Mouse (Mus musculus) forebrain, embryonic 13.5 days (tissue): ENCODE data around the gene Actn1. TPM values are rescaled to one million over a fixed set of nuclear protein-coding genes. Genes with fewer than 3 reads are reported as not detected.

ENCODE experiments used
- ATAC-seq: fragments of 200-750 bp; cut with Nextera tagmentation; 2 replicates; pipeline ENCODE4 v1.8.0; 2017
- H3K27ac ChIP-seq: fragments of 300-500 bp; sonication (generic); 2 replicates; pipeline ENCODE4 v1.5.1; 2015; ENCODE audit warnings: inconsistent platforms, mild to moderate bottlenecking, moderate library complexity
- H3K27me3 ChIP-seq: fragments of 300-500 bp; sonication (generic); 2 replicates; pipeline ENCODE4 v1.6.1; 2015; ENCODE audit warnings: mild to moderate bottlenecking, inconsistent platforms
- H3K36me3 ChIP-seq: fragments of 300-500 bp; sonication (generic); 2 replicates; pipeline ENCODE4 v1.6.1; 2015; ENCODE audit warnings: mild to moderate bottlenecking, inconsistent platforms; ENCODE audit not compliant: poor library complexity, severe bottlenecking
- H3K4me1 ChIP-seq: fragments of 300-500 bp; sonication (generic); 2 replicates; pipeline ENCODE4 v1.6.1; 2015; ENCODE audit warnings: inconsistent platforms
- H3K4me2 ChIP-seq: fragments of 300-500 bp; sonication (generic); 2 replicates; pipeline ENCODE4 v1.6.1; 2015; ENCODE audit warnings: inconsistent platforms, mild to moderate bottlenecking, moderate library complexity
- H3K4me3 ChIP-seq: fragments of 300-500 bp; sonication (generic); 2 replicates; pipeline ENCODE4 v1.5.1; 2015; ENCODE audit warnings: mild to moderate bottlenecking, inconsistent platforms
- H3K9ac ChIP-seq: fragments of 300-500 bp; sonication (generic); 2 replicates; pipeline ENCODE4 v1.6.1; 2015; ENCODE audit warnings: mild to moderate bottlenecking, inconsistent platforms
- H3K9me3 ChIP-seq: fragments of 300-500 bp; sonication (generic); replicated peaks from 2 replicates; pipeline ENCODE4 v1.6.1; 2016; ENCODE audit warnings: inconsistent platforms
- WGBS: fragments of 180-500 bp; shearing (Covaris S2); methylation state at CpG from one replicate; pipeline ENCODE4 v1.1.7; 2015; 5-methylcytosine and 5-hydroxymethylcytosine counted together
- polyA plus RNA-seq: library from polyadenylated mRNA; unstranded; fragments of >200 nt; fragmentation: Nextera tagmentation; extraction: Ambion mirVana; gene quantifications from 2 replicates; pipeline ENCODE4 v1.2.1, GENCODE M21; 2015

The Actn1 gene
- polyA plus RNA-seq, 1 experiment from 2014 or later: 9.3 TPM

- Histone ChIP-seq H3K9me3 (no peaks in the 10 kb centered on the region), H3K4me2 (no peak overlapping the region), H3K4me3 (no peak overlapping the region), H3K36me3 (peaks cover 10% of the 10 kb centered on the region; the same call in 1 of the 2 replicates), H3K27ac (no peak overlapping the region), H3K9ac (no peak overlapping the region), H3K27me3 (no peaks in the 10 kb centered on the region), H3K4me1 (peaks cover 22% of the 10 kb centered on the region)
- no peak for ATAC-seq
- WGBS: 94% methylated on average over 5 of the region's 5 CpGs
Measured at GRCm38 (mm10) chr12:80125316-80125715, 134.9 kb downstream of the Actn1 start.

DNA sequence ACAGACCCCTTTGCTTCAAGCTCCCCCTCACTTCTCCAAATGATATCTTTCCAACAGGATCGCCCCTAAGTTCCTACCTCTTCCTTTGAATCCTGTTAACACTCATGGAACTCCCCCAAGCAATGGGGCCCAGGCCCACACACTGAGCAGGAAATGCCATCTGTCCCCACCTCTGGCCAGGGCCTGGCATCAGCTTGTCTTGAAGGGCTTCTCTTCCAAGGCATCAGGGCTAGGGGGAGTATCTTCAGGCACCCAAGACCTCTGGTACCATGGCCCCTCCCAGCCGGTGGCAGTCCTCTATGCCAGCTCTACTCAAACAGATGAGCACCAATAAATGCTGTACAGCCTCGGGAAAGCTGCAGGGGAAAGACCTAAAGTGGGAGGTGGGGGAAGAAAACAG, 135.4 kb downstream of the Actn1 start:
- Histone ChIP-seq H3K27ac (no peak overlapping the region), H3K4me2 (no peak overlapping the region), H3K4me1 (peaks cover 17% of the 10 kb centered on the region), H3K36me3 (peaks cover 15% of the 10 kb centered on the region; the same call in 1 of the 2 replicates), H3K9ac (no peak overlapping the region), H3K27me3 (no peaks in the 10 kb centered on the region), H3K9me3 (no peaks in the 10 kb centered on the region), H3K4me3 (no peak overlapping the region)
- WGBS: 88% methylated on average over 3 of the region's 3 CpGs
- ATAC-seq: no peak

- Histone ChIP-seq H3K27ac (no peak overlapping the region; the same call in 1 of the 2 replicates), H3K4me2 (no peak overlapping the region), H3K27me3 (no peaks in the 10 kb centered on the region), H3K4me3 (no peak overlapping the region), H3K36me3 (peaks cover 16% of the 10 kb centered on the region; the same call in 1 of the 2 replicates), H3K9me3 (no peaks in the 10 kb centered on the region), H3K9ac (no peak overlapping the region), H3K4me1 (peaks cover 11% of the 10 kb centered on the region)
- 84% methylated on average over 3 of the region's 3 CpGs for WGBS
- ATAC-seq: no peak
Measured at GRCm38 (mm10) chr12:80124211-80124610, 136.0 kb downstream of the Actn1 start.

DNA sequence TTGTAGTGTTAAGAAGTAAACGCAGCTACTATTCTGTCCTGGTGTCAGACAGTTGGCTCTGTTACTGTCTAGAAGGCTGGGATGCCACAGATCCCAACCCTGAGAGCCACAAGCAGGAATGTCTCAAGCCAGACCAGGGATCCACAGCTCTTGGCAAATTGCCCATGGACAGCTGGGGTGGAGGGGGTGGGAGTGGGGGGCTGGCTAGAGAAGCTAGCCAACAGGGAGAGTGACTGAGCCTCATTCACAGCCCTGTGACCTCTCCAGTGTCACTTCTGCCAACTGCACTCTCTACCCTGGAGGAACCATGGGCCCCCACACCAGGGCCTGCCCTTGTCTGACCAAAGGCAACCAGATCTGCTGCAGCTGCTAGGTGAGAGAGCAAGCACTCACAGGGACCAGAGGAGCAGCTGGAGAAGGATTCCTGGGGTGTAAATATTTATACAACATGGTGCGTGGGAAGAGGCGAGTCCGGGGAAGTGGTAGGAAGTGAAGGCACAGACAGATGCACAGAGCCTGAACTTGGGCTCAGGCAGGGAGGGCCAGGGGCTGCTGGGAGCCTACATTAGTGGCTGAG, 136.9 kb downstream of the Actn1 start:
- 66% methylated on average over 4 of the region's 4 CpGs for WGBS
- Histone ChIP-seq H3K4me3 (no peak overlapping the region), H3K4me1 (peaks cover 10% of the 10 kb centered on the region), H3K9me3 (no peaks in the 10 kb centered on the region), H3K4me2 (no peak overlapping the region), H3K27me3 (no peaks in the 10 kb centered on the region), H3K9ac (no peak overlapping the region), H3K27ac (no peak overlapping the region), H3K36me3 (peaks cover 16% of the 10 kb centered on the region; the same call in 1 of the 2 replicates)
- ATAC-seq: no peak

- no peak overlapping the region for H3K4me3 ChIP-seq
- no peak overlapping the region for H3K27ac ChIP-seq
- peaks cover 16% of the 10 kb centered on the region; the same call in 1 of the 2 replicates for H3K36me3 ChIP-seq
- H3K4me1 ChIP-seq: peaks cover 15% of the 10 kb centered on the region
- no peaks in the 10 kb centered on the region for H3K9me3 ChIP-seq
- no peak for ATAC-seq
- H3K4me2 ChIP-seq: no peak overlapping the region
- H3K27me3 ChIP-seq: no peaks in the 10 kb centered on the region
- 95% methylated on average over 1 of the region's 1 CpGs for WGBS
- no peak overlapping the region for H3K9ac ChIP-seq
Measured at GRCm38 (mm10) chr12:80121438-80121837, 138.7 kb downstream of the Actn1 start.

DNA sequence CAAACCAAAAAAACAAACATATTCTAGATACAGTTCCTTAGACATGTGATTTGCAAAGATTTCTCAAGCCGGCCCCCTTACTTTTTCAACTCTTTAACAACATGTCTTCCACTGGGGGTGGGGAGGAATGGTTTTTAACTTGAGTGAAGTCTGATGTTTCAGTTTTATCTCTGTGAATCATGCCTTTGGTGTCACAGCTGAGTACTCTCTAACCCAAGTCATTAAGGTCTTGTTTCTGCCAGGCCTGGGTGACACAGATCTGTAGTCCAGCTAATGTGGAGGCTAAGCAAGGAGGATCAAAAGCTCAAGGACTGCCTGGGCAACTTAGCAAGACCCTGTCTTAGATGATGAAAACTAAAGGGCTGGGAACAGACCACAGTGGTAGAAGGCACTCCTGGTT, 141.6 kb downstream of the Actn1 start:
- Histone ChIP-seq H3K9me3 (no peaks in the 10 kb centered on the region), H3K27ac (no peak overlapping the region), H3K4me2 (no peak overlapping the region), H3K4me1 (peaks cover 34% of the 10 kb centered on the region), H3K27me3 (0 out of 2 replicates have a peak, but pooled peaks cover 4% of the 10 kb centered on the region), H3K9ac (no peak overlapping the region), H3K4me3 (no peak overlapping the region), H3K36me3 (peaks cover 12% of the 10 kb centered on the region; the same call in 1 of the 2 replicates)
- ATAC-seq: no peak
- 97% methylated on average over 1 of the region's 1 CpGs for WGBS

Other genes starting within 250 kb of the Actn1 start
- 52.6 and 60.2 TPM in 2 replicates for gene Zfp36l1, start 147.4 kb downstream of the Actn1 start, polyA plus RNA-seq
- 16.1 and 19.5 TPM in 2 replicates for gene Dcaf5, start 176.2 kb upstream of the Actn1 start, polyA plus RNA-seq
- gene Exd2, start 202.7 kb upstream of the Actn1 start, polyA plus RNA-seq: 52.6 and 53.8 TPM in 2 replicates